Mouse (Mus musculus) heart, postnatal 14 days (tissue): ENCODE data around the gene Eef1akmt2. TPM values are rescaled to one million over a fixed set of nuclear protein-coding genes. Genes with fewer than 3 reads are reported as not detected.

Source experiments
- DNase-seq, 2 experiments: peaks; one replicate each; pipeline ENCODE4 v3.0.0; 2021 to 2022
- intact Hi-C: fragments of 180-260 bp; cut with DNase I; formaldehyde crosslinking; loops from one replicate; pipeline ENCODE4 v1.15.1; 2025
- long read RNA-seq, 2 experiments: library from polyadenylated mRNA; stranded (forward); transcript quantifications; one replicate each; pipeline ENCODE4 v2.0.0; 2021
- total RNA-seq, 2 experiments: library from RNA; stranded (reverse); gene quantifications; 2 replicates each; pipeline ENCODE4 v1.2.3; 2021

The Eef1akmt2 gene
- 10 to 100 TPM in 1 of 2 experiments, 1 to 10 TPM in 1; 9.5 to 10.9 TPM for total RNA-seq
- long read RNA-seq, experiment 1, transcript Eef1akmt2-201 (6 exons, 1,107 nt), result major isoform, 15 of 25 reads
- long read RNA-seq, experiment 1, partial matches to known transcripts, result 0 of 25 reads
- long read RNA-seq, experiment 1, other reads (novel, unspliced or antisense), result 8 of 25 reads
- long read RNA-seq, experiment 2, transcript Eef1akmt2-201 (6 exons, 1,107 nt), result major isoform, 10 of 18 reads
- long read RNA-seq, experiment 2, partial matches to known transcripts, result 0 of 18 reads
- long read RNA-seq, experiment 2, other reads (novel, unspliced or antisense), result 5 of 18 reads

DNA sequence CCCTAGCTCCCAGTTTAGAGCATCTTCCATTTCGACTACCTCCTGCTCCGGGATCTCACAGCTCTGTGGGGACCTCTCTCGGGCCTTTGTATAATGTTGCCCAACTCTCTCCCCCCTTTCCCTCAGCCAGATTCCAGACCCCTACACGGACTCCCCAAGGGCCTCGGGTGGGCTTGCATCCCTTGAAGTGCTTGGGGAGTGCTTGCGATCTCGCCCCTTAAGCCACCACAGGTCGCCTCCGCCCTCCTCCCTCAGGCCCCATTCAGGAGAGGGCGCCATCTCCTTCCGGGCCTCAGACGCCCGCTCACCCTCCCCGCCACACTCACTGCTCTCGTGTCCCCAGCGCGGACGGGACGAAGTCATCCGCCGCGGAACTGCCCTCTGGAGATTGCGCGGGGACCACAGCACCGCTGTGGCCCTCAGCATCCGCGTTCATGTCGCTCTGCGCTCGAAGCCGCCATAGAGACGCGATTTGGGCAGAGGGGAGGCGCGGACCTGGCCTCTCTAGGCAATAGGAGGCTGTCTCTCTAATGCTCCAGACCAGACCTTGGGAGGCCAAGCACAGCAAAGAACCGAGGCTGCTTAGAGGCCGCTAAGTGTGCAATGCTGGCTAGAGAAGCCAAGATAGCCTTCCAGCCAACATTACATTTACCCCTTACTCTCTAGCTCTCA lies at the start of gene Eef1akmt2:
Eef1akmt2 (minus strand) TSS at position 501 of the 672 bp plus-strand sequence.
- DNase-seq, result peak; percentile 80 to 83
- intact Hi-C loops, result loop anchor here (5.0 to 10.0 kb wide), 4 partner anchors 40 to 782 kb away; partner anchors contain the start of genes Edrf1 and Fam53b

DNA sequence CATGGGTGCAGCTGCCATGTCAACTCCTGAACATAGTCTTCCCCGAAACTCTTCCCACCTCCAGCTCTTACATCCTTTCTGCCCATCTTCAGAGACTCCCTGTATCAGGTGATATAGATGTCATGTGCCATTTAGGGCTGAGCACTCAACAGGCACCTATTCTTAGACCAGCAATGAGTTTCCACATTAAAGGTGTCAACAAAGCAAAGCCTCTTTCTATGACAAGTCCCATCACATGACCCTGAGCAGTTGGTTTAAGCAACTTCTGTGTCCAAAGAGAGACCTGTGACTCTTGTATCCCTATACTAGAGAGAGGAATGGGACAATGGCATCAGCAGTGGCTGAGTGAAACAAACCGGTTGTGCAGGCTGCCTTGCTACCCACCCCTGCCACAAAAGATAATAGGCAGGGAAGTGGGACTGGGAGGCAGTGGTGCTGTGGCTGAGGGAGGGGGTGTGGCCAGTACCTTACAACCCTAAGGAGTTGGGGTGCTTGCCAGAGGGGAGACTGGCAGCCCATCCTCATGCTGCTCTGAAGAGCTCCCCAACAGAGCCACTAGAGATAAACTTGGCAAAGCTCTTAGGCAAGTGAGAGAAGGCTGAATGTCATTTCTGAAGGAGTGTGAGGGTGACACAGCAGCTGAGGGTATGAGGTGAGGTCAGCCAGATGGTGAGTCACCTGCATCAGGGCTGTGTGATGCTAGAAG lies 48.5 kb upstream of the Eef1akmt2 start:
- intact Hi-C loops, result no loop called here
- no peak for DNase-seq

GRCm38 (mm10) chr7:132898234-132898633 lies 45.8 kb upstream of the Eef1akmt2 start:
- intact Hi-C loops, result loop anchor here (2.0 to 5.0 kb wide), 2 partner anchors 86 to 241 kb away; partner anchors contain the start of gene Fam53b
- no peak for DNase-seq

DNA sequence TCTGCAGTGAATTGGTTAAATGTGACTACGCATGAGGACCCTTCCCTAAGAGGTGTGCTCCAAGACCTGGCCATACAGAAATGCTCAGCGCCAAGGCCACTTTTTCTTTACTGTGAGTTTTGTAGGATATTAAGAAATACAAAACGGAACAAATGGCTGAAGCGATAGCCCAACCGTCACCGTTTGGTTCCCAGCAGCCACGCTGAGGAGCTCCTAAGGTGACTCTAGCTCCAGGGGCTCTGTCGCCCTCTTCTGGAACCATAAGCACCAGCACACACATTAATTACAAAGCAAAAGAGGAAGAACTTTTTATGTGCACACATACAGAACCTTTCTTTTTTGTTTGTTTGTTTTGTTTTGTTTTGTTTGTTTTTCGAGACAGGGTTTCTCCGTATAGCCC lies 44.8 kb upstream of the Eef1akmt2 start:
- intact Hi-C loops, result loop anchor here (5.0 kb wide), 1 partner anchor 85 kb away; the partner anchor contains the start of gene Fam53b
- DNase-seq, result no peak

GRCm38 (mm10) chr7:132896206-132896815 lies 43.8 kb upstream of the Eef1akmt2 start:
- intact Hi-C loops, result loop anchor here (5.0 kb wide), 1 partner anchor 84 kb away; the partner anchor contains the start of gene Fam53b

DNA sequence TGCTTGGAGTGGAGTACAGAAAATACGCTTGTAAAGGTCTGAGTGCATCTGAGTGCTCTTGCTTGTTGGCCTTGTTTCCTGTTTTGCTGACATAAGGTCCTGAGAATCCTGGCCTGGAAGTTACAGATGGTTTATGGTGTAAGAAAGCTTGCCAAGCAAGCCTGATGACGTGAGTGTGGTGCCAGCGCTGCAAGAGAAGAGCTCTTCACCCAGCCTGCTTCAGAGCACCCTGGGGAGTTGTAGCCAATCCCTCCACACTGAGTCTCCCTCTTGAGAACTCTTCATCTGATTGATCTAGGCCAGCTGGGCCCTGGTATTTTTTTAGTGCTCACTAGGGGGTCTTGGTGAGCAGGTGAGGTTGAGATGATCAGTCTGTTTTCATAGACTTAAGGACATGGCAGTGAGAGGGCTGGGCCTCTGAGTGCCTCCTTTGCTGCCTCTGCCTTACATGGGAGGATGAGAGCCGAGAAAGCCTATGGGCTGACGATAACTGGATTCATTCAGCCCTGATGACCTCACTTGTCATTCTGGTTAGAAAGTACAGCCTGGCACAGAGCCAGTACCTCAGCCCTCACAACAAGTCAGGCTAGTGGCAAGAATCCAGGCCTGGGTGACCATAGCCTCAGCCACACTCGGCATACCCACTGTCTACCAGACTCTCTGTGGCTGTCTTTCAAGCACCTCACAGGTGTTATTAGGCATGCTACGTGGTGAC lies 42.5 kb upstream of the Eef1akmt2 start:
- intact Hi-C loops, result loop anchor here (5.0 kb wide), 1 partner anchor 83 kb away; the partner anchor contains the start of gene Fam53b
- DNase-seq, result peak in 1 of 2 experiments; percentile 40

More at GRCm38 (mm10) chr7:132896206-132896815, 43.8 kb upstream of the Eef1akmt2 start:
- peak in 1 of 2 experiments; percentile 50 for DNase-seq

DNA sequence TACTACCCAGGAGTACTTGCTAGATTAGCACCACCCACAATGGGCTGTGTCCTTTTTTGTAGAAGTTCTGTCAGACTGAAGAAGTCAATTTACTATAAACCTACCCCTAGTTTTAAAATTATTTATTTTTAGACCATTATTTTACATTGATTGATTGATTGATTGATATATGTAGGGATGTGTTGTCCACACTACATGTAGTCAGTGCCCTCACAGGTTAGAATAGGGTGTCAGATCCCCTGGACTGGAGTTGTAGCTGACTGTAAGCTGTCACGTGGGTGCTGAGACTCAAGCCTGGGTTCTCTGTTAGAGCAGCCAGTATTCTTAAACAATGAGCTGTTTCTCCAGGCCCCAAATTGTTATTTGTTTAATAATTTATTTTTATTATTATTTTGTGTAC lies 40.9 kb upstream of the Eef1akmt2 start:
- intact Hi-C loops, result no loop called here

GRCm38 (mm10) chr7:132892806-132893205 lies 40.3 kb upstream of the Eef1akmt2 start:
- intact Hi-C loops, result no loop called here
- DNase-seq, result no peak

More for the DNA sequence above, 40.9 kb upstream of the Eef1akmt2 start:
- no peak for DNase-seq

GRCm38 (mm10) chr7:132892311-132892661 lies 39.8 kb upstream of the Eef1akmt2 start:
- DNase-seq, result no peak
- intact Hi-C loops, result no loop called here

GRCm38 (mm10) chr7:132891561-132892310 lies 39.3 kb upstream of the Eef1akmt2 start:
- DNase-seq, result peak; percentile 25 to 32
- intact Hi-C loops, result no loop called here

GRCm38 (mm10) chr7:132890201-132890600 lies 37.7 kb upstream of the Eef1akmt2 start:
- DNase-seq, result no peak
- intact Hi-C loops, result no loop called here

GRCm38 (mm10) chr7:132889691-132890090 lies 37.2 kb upstream of the Eef1akmt2 start:
- intact Hi-C loops, result no loop called here
- DNase-seq, result no peak

- no peak for DNase-seq
- intact Hi-C loops, result no loop called here
Observed at GRCm38 (mm10) chr7:132888518-132889249, 36.2 kb upstream of the Eef1akmt2 start.

GRCm38 (mm10) chr7:132888052-132888451 lies 35.6 kb upstream of the Eef1akmt2 start:
- no peak for DNase-seq
- intact Hi-C loops, result no loop called here

- intact Hi-C loops, result no loop called here
- no peak for DNase-seq
Observed at GRCm38 (mm10) chr7:132887019-132887804, 34.7 kb upstream of the Eef1akmt2 start.

DNA sequence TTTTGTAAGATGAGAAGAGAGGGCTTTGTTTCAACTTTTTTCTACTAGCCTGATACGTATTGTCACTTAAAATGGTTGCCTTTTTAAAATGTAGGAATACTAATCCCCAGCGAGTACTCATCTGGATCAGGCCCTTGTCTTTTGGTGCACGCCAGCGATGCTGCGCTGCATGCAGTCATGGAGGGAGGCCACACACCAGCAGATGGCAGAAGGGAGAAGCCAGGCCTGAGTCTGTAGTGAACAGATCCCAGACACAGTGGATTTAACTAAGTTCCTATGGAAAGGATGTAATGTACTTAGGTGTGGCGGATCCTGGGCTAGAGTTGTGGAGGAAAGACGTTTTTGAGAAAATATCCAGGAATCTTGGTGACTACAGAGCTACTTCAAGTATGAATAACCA lies 31.6 kb upstream of the Eef1akmt2 start:
- intact Hi-C loops, result no loop called here
- no peak for DNase-seq

GRCm38 (mm10) chr7:132882343-132882742 lies 29.9 kb upstream of the Eef1akmt2 start:
- DNase-seq, result no peak
- intact Hi-C loops, result no loop called here

DNA sequence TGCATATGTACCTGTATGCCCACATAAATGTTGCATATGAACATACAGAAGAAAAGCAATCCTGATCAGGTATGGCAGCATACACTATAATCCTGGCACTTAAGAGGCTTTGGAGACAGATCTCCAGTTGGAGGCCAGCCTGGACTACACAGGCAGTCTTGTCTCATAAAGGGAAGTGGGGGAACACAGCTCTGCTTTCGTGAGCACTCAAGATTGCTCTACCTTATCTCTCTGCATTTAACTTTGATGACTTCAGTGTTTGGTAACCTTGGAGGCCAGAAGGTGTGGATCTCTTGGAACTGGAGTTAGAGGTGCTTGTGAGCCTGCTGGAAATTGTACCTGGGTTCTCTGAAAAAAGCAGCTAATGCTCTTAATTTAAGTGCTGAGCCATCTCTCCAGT lies 27.8 kb upstream of the Eef1akmt2 start:
- no peak for DNase-seq
- intact Hi-C loops, result no loop called here
